Mouse (Mus musculus): ENCODE measurements at regions not wholly inside any gene's neighbourhood (a gene's known extent, or its start where the extent isn't known, plus 50 kb on each side); places are given as distances from the start of the nearest gene placed in this dataset.

GRCm38 (mm10) chr8:44838431-44838830 is 96.8 kb upstream of the Fat1 start:
- DNase-seq (ENCODE audit: low spot score): no peak

- DNase-seq (ENCODE audit: low spot score): no peak
Observed at GRCm38 (mm10) chr8:44839504-44840209, 95.6 kb upstream of the Fat1 start.

- no peak for DNase-seq (ENCODE audit: low spot score)
Observed at GRCm38 (mm10) chr8:44840646-44841045, 94.6 kb upstream of the Fat1 start.

- DNase-seq (ENCODE audit: low spot score): no peak
Observed at GRCm38 (mm10) chr8:44844362-44844761, 90.9 kb upstream of the Fat1 start.

GRCm38 (mm10) chr8:44852223-44852622 is 83.0 kb upstream of the Fat1 start:
- no peak for DNase-seq (ENCODE audit: low spot score)

GRCm38 (mm10) chr8:44855115-44855514 is 80.1 kb upstream of the Fat1 start:
- DNase-seq (ENCODE audit: low spot score): no peak

- no peak for DNase-seq (ENCODE audit: low spot score)
Observed at GRCm38 (mm10) chr8:44867202-44867601, 68.0 kb upstream of the Fat1 start.

GRCm38 (mm10) chr8:44867666-44868065 is 67.6 kb upstream of the Fat1 start:
- DNase-seq (ENCODE audit: low spot score): no peak

GRCm38 (mm10) chr8:44877066-44877465 is 58.2 kb upstream of the Fat1 start:
- no peak for DNase-seq (ENCODE audit: low spot score)

GRCm38 (mm10) chr8:44878208-44878607 is 57.0 kb upstream of the Fat1 start:
- no peak for DNase-seq (ENCODE audit: low spot score)

GRCm38 (mm10) chr8:44879186-44879585 is 56.1 kb upstream of the Fat1 start:
- DNase-seq (ENCODE audit: low spot score): no peak

GRCm38 (mm10) chr8:44884399-44885006 is 50.7 kb upstream of the Fat1 start:
- DNase-seq (ENCODE audit: low spot score): no peak
